Mouse (Mus musculus): Measurements from ENCODE around the gene AI661453. TPM values are rescaled to one million over a fixed set of nuclear protein-coding genes. Genes with fewer than 3 reads are reported as not detected.
"Not testable (repeated sequence)": the region's sequence is repeated elsewhere in the genome, so short reads cannot be mapped to it uniquely, and the experiment has no call there.

Gene AI661453
- total and polyA plus RNA-seq, 2 experiments from 2014 or later, result 0.19 to 0.93 TPM

GRCm38 (mm10) chr17:47421566-47421965 is 14.8 kb upstream of the AI661453 start:
- TF ChIP-seq CTCF (IDR thresholded peaks at IDR 0.05), result no peak
- Histone ChIP-seq H3K9me3 (ENCODE audit: low read length) (no peaks in the 10 kb centered on the region), H3K9ac (replicated peaks; ENCODE audit: low read length, poor library complexity, severe bottlenecking) (no peak overlapping the region), H3K4me3 (ENCODE audit: low read depth, low read length) (no peak overlapping the region), H3K4me2 (ENCODE audit: low read depth, low read length, poor library complexity, severe bottlenecking) (no peak overlapping the region), H3K36me3 (ENCODE audit: insufficient read depth, low read length) (no peaks in the 10 kb centered on the region), H3K27me3 (ENCODE audit: insufficient read depth, low read length) (no peaks in the 10 kb centered on the region), H3K4me1 (ENCODE audit: insufficient read depth, low read length) (no peaks in the 10 kb centered on the region), H3K27ac (ENCODE audit: low read depth, low read length) (no peak overlapping the region)
- ATAC-seq (ENCODE audit: low FRiP score) (no peak), DNase-seq (ENCODE audit: low spot score) (no peak)
- 82% methylated on average over 3 of the region's 3 CpGs for WGBS

- 95% methylated on average over 1 of the region's 1 CpGs for WGBS
- H3K4me2 ChIP-seq (ENCODE audit: low read depth, low read length, poor library complexity, severe bottlenecking); H3K9me3 ChIP-seq (ENCODE audit: low read length); H3K36me3 ChIP-seq (ENCODE audit: insufficient read depth, low read length); H3K4me3 ChIP-seq (ENCODE audit: low read depth, low read length); H3K27ac ChIP-seq (ENCODE audit: low read depth, low read length); H3K9ac ChIP-seq (replicated peaks; ENCODE audit: low read length, poor library complexity, severe bottlenecking); DNase-seq (ENCODE audit: low spot score); H3K4me1 ChIP-seq (ENCODE audit: insufficient read depth, low read length); ATAC-seq (ENCODE audit: low FRiP score); H3K27me3 ChIP-seq (ENCODE audit: insufficient read depth, low read length): not testable (repeated sequence)
Measured at GRCm38 (mm10) chr17:47422616-47423015, 13.8 kb upstream of the AI661453 start.

- Histone ChIP-seq H3K4me2 (ENCODE audit: low read depth, low read length, poor library complexity, severe bottlenecking) (no peak overlapping the region), H3K27ac (ENCODE audit: low read depth, low read length) (no peak overlapping the region), H3K36me3 (ENCODE audit: insufficient read depth, low read length) (no peaks in the 10 kb centered on the region), H3K9me3 (ENCODE audit: low read length) (no peaks in the 10 kb centered on the region), H3K4me1 (ENCODE audit: insufficient read depth, low read length) (0 out of 2 replicates have a peak, but pooled peaks cover 3% of the 10 kb centered on the region), H3K27me3 (ENCODE audit: insufficient read depth, low read length) (no peaks in the 10 kb centered on the region), H3K9ac (replicated peaks; ENCODE audit: low read length, poor library complexity, severe bottlenecking) (no peak overlapping the region), H3K4me3 (ENCODE audit: low read depth, low read length) (no peak overlapping the region)
- DNase-seq (ENCODE audit: low spot score) (no peak), ATAC-seq (ENCODE audit: low FRiP score) (no peak)
- no peak for TF ChIP-seq CTCF (IDR thresholded peaks at IDR 0.05)
- WGBS, result 75% methylated on average over 6 of the region's 6 CpGs
Measured at GRCm38 (mm10) chr17:47424186-47424585, 12.2 kb upstream of the AI661453 start.

GRCm38 (mm10) chr17:47427316-47427715 is 9.1 kb upstream of the AI661453 start:
- no peaks in the 10 kb centered on the region for H3K9me3 ChIP-seq (ENCODE audit: low read length)
- peak; percentile 32 for TF ChIP-seq CTCF (IDR thresholded peaks at IDR 0.05)
- H3K27ac ChIP-seq (ENCODE audit: low read depth, low read length), result no peak overlapping the region
- no peak overlapping the region for H3K4me3 ChIP-seq (ENCODE audit: low read depth, low read length)
- no peaks in the 10 kb centered on the region for H3K36me3 ChIP-seq (ENCODE audit: insufficient read depth, low read length)
- H3K27me3 ChIP-seq (ENCODE audit: insufficient read depth, low read length), result no peaks in the 10 kb centered on the region
- WGBS, result 76% methylated on average over 6 of the region's 6 CpGs
- DNase-seq (ENCODE audit: low spot score) (no peak), ATAC-seq (ENCODE audit: low FRiP score) (no peak)
- 0 out of 2 replicates have a peak, but pooled peaks cover 3% of the 10 kb centered on the region for H3K4me1 ChIP-seq (ENCODE audit: insufficient read depth, low read length)
- no peak overlapping the region for H3K9ac ChIP-seq (replicated peaks; ENCODE audit: low read length, poor library complexity, severe bottlenecking)
- H3K4me2 ChIP-seq (ENCODE audit: low read depth, low read length, poor library complexity, severe bottlenecking), result no peak overlapping the region

DNA sequence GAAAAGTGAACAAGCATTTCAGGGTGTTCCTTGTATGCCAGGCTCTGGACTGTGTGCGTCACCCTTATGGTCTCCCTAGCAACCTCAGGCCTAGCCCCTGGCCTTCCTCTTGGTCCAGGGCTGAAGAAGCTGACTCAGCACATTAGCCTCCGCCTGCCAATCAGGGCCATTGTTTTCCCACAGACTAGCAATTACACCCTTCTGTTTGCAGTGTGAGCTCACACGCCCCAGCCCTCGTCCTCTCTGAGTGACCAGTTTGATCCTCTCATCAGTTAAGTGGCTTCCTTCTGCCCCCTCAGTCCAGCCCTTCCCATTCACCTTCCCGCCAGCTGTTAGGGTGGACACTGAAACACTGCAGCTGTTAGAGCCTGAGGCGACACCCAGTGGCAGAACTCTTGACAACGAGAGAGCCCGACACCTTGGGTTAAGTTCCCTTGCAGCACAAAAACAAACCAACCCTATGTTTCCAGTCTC is 7.5 kb upstream of the AI661453 start:
- Histone ChIP-seq H3K27ac (ENCODE audit: low read depth, low read length) (no peak overlapping the region), H3K9me3 (ENCODE audit: low read length) (no peaks in the 10 kb centered on the region), H3K4me3 (ENCODE audit: low read depth, low read length) (no peak overlapping the region), H3K4me2 (ENCODE audit: low read depth, low read length, poor library complexity, severe bottlenecking) (0 out of 2 replicates have a peak overlapping the region, but pooled peaks have one; percentile 12), H3K9ac (replicated peaks; ENCODE audit: low read length, poor library complexity, severe bottlenecking) (no peak overlapping the region), H3K36me3 (ENCODE audit: insufficient read depth, low read length) (no peaks in the 10 kb centered on the region), H3K4me1 (ENCODE audit: insufficient read depth, low read length) (0 out of 2 replicates have a peak, but pooled peaks cover 3% of the 10 kb centered on the region), H3K27me3 (ENCODE audit: insufficient read depth, low read length) (no peaks in the 10 kb centered on the region)
- WGBS, result 8% methylated on average over 8 of the region's 8 CpGs
- DNase-seq (ENCODE audit: low spot score) (peak; percentile 58), ATAC-seq (ENCODE audit: low FRiP score) (peak; percentile 52)
- peak; percentile 75 for TF ChIP-seq CTCF (IDR thresholded peaks at IDR 0.05)

- no peak for DNase-seq (ENCODE audit: low spot score)
- no peak for ATAC-seq (ENCODE audit: low FRiP score)
- H3K4me1 ChIP-seq (ENCODE audit: insufficient read depth, low read length), result 0 out of 2 replicates have a peak, but pooled peaks cover 3% of the 10 kb centered on the region
- TF ChIP-seq CTCF (IDR thresholded peaks at IDR 0.05), result peak; percentile 54
- H3K9me3 ChIP-seq (ENCODE audit: low read length), result no peaks in the 10 kb centered on the region
- H3K36me3 ChIP-seq (ENCODE audit: insufficient read depth, low read length), result no peaks in the 10 kb centered on the region
- H3K9ac ChIP-seq (replicated peaks; ENCODE audit: low read length, poor library complexity, severe bottlenecking), result no peak overlapping the region
- H3K27me3 ChIP-seq (ENCODE audit: insufficient read depth, low read length), result no peaks in the 10 kb centered on the region
- H3K4me2 ChIP-seq (ENCODE audit: low read depth, low read length, poor library complexity, severe bottlenecking), result no peak overlapping the region
- no peak overlapping the region for H3K27ac ChIP-seq (ENCODE audit: low read depth, low read length)
- WGBS, result 68% methylated on average over 5 of the region's 5 CpGs
- no peak overlapping the region for H3K4me3 ChIP-seq (ENCODE audit: low read depth, low read length)
Measured at GRCm38 (mm10) chr17:47430815-47431214, 5.6 kb upstream of the AI661453 start.

Measured in midbrain, postnatal 0 days (tissue).